Mouse (Mus musculus) heart, embryonic 10.5 days (tissue): ENCODE data around the gene Elovl3. TPM values are rescaled to one million over a fixed set of nuclear protein-coding genes. Genes with fewer than 3 reads are reported as not detected.

Experiments
- DNase-seq: peaks from one replicate; pipeline ENCODE4 v3.0.0-alpha.2; 2017; ENCODE audit warnings: low spot score
- H3K27ac ChIP-seq: fragments of 300-500 bp; sonication (generic); 2 replicates; pipeline ENCODE4 v1.5.1; 2016; ENCODE audit warnings: mild to moderate bottlenecking
- H3K27me3 ChIP-seq: fragments of 300-500 bp; sonication (generic); 2 replicates; pipeline ENCODE4 v1.6.1; 2016; ENCODE audit warnings: mild to moderate bottlenecking; ENCODE audit not compliant: poor library complexity, insufficient read depth, severe bottlenecking
- H3K36me3 ChIP-seq: fragments of 300-500 bp; sonication (generic); 2 replicates; pipeline ENCODE4 v1.6.1; 2016; ENCODE audit warnings: mild to moderate bottlenecking, moderate library complexity
- H3K4me1 ChIP-seq: fragments of 300-500 bp; sonication (generic); 2 replicates; pipeline ENCODE4 v1.6.1; 2016; ENCODE audit warnings: mild to moderate bottlenecking
- H3K4me3 ChIP-seq: fragments of 300-500 bp; sonication (generic); 2 replicates; pipeline ENCODE4 v1.5.1; 2016; ENCODE audit warnings: mild to moderate bottlenecking, moderate library complexity
- H3K9me3 ChIP-seq: fragments of 300-500 bp; sonication (generic); 2 replicates; pipeline ENCODE4 v1.6.1; 2016; ENCODE audit warnings: mild to moderate bottlenecking, moderate library complexity
- WGBS: fragments of 180-500 bp; shearing (Covaris S2); methylation state at CpG from one replicate; pipeline ENCODE4 v1.1.7; 2016; 5-methylcytosine and 5-hydroxymethylcytosine counted together
- polyA plus RNA-seq: library from polyadenylated mRNA; unstranded; fragments of >200 nt; fragmentation: Nextera tagmentation; extraction: Ambion mirVana; gene quantifications from 2 replicates; pipeline ENCODE4 v1.2.1, GENCODE M21; 2016

Gene Elovl3
- 0.10 TPM in 1 of 2 replicates, not detected in the other for polyA plus RNA-seq

DNA sequence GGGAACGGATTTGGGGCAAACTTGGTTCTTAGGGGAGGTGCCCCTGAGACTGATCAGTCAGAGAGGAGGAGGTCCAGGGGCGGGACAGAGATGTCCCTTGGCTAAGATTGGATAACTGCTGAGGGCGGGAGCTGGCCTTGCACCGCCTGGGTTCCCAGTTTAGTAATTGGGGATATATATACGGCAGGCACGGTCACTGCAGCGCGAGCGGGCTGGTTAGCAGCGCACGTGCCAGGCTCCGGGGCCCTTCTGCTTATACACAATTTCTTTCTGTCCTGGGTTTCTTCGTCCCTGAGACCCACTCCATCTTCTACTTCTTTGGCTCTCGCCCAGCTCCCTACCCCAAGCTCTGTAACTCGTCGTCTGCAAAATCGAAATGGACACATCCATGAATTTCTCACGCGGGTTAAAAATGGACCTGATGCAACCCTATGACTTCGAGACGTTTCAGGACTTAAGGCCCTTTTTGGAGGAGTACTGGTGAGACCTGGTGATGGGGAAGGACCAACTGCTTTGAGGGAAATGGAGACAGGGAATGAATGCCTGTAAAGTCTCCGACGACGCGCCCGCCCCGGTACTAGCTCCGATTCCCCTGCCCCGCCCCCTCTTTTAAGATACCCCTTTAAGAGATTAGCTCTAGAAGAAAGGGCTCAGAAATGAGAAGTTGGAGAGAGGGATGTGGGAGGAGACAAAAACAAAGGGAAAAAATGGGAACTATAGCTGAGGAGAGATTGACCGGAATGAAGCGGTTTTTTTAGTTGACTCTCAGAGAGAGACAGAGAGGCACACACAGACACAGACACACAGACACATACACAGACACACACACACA lies at the start of gene Elovl3:
Gene Elovl3 (plus strand): TSS at position 204 of the 832 bp plus-strand sequence.
- H3K27ac ChIP-seq = no peak within 1 kb of the TSS

DNA sequence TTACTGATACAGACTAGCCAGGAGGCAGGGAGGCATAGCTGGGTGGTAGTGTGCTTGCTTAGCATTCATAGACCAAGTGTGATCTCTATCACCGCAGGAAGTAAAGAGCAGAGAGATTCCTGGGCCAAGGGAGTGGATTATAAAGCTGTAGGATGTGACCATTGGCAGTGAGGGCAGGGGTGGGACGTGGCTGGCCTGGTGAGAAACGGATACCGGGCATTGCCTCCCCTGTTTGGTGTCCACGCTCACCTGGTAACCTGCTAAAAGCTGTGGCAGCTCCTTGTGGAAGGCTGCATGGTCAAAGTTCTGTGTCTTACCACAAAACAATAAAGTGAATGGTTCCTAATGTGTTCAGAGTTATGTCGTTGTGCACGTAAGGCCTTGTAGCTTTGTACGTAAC lies 46.5 kb upstream of the Elovl3 start:
- Histone ChIP-seq H3K27ac (no peak overlapping the region), H3K36me3 (peaks cover 61% of the 10 kb centered on the region), H3K9me3 (no peaks in the 10 kb centered on the region), H3K4me3 (no peak overlapping the region), H3K4me1 (peaks cover 6% of the 10 kb centered on the region; the same call in 1 of the 2 replicates), H3K27me3 (no peaks in the 10 kb centered on the region)
- WGBS = 94% methylated on average over 8 of the region's 8 CpGs
- DNase-seq = no peak

More for the DNA sequence above, at the start of gene Elovl3:
- Histone ChIP-seq H3K36me3 (no peaks in the 10 kb centered on the region), H3K4me3 (peak within 1 kb of the TSS; percentile 42), H3K4me1 (peaks cover 26% of the 10 kb centered on the region), H3K9me3 (no peaks in the 10 kb centered on the region), H3K27me3 (peaks cover 80% of the 10 kb centered on the region)
- DNase-seq = peak; percentile 78
- 4% methylated on average over 31 of the region's 31 CpGs for WGBS

DNA sequence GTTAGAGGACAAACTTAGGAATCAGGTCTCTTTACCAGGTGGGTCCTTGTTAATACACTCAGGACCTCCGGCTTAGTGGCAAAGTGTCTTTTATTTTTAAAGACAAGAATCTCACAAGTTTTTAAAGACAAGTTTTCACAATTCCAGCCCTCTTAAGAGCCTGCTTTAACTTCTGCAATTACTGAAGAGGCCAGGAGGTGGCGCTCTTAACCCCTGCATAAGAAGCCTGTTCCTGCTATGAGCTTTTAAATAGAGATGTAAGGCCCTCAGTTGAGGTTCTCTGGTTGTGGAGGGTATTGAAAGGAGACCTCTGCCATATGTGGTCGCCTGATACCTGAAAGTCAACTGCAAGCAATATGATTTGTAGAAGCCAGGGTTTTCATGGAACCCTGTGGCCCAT lies 45.4 kb upstream of the Elovl3 start:
- H3K4me3 ChIP-seq = no peak overlapping the region
- 45% methylated on average over 3 of the region's 3 CpGs for WGBS
- peaks cover 49% of the 10 kb centered on the region for H3K36me3 ChIP-seq
- H3K4me1 ChIP-seq = peaks cover 6% of the 10 kb centered on the region; the same call in 1 of the 2 replicates
- no peaks in the 10 kb centered on the region for H3K27me3 ChIP-seq
- no peak for DNase-seq
- no peak overlapping the region for H3K27ac ChIP-seq
- no peaks in the 10 kb centered on the region for H3K9me3 ChIP-seq

DNA sequence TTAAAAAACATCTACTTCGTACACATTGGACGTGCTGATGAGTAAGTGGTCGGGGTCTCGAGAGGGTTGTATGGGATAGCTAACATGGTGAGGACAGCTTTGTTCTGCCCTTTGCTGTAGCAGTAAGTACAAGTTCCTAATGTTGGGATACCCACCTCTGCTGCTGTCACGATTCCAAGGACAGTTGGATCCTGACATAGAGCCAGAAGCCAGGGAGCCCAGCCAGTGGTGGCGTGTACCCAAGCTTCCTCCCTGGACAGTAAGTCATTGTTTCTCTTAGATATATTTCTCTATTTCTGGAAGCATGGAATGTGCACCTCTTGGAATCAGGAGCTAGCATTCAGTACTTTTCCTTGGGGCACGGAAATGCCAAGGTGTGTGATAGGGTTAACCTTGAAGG lies 43.8 kb upstream of the Elovl3 start:
- Histone ChIP-seq H3K27ac (no peak overlapping the region), H3K4me3 (no peak overlapping the region), H3K9me3 (no peaks in the 10 kb centered on the region), H3K4me1 (peaks cover 6% of the 10 kb centered on the region; the same call in 1 of the 2 replicates), H3K27me3 (no peaks in the 10 kb centered on the region), H3K36me3 (peaks cover 34% of the 10 kb centered on the region)
- WGBS = 71% methylated on average over 7 of the region's 7 CpGs
- no peak for DNase-seq

DNA sequence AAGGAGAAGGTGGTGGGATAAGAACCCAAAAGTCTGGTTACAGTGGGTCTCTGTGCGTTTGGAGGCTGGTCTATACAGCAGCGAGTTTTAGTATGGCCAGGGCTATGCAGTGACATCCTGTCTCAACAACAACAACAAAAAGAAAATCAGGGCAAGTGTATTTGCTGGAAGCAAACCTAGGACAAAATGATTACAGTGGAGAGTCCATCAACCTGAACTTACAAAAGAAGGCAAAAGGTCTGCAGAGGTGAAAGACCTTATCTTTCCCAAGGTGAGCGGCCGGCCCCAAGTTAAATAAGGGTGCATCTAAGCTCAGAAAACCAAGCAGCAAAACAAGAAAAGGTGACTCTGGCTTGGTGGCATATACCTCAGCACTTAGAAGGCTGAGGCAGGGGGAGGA lies 40.1 kb upstream of the Elovl3 start:
- Histone ChIP-seq H3K4me3 (no peak overlapping the region), H3K27ac (no peak overlapping the region), H3K4me1 (peaks cover 6% of the 10 kb centered on the region; the same call in 1 of the 2 replicates), H3K9me3 (no peaks in the 10 kb centered on the region), H3K27me3 (no peaks in the 10 kb centered on the region), H3K36me3 (no peaks in the 10 kb centered on the region)
- DNase-seq = no peak
- 82% methylated on average over 4 of the region's 4 CpGs for WGBS

DNA sequence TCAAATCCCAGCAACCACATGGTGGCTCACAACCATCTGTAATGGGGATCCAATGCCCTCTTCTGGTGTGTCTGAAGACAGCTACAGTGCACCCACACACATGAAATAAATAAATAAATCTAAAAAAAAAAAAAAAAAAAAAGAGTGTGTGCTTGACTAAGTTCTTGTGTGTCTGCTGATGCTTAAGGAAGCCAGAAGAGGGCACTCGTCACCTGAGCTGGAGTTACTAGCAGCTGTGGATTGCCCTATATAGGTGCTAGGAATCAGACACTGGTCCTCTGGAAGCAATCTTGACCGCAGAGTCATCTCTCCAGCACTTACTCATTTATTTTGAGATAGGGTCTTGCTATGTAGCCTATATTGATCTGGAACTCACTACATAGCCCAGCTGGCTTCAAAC lies 37.6 kb upstream of the Elovl3 start:
- no peak overlapping the region for H3K27ac ChIP-seq
- WGBS = 86% methylated on average over 2 of the region's 2 CpGs
- no peaks in the 10 kb centered on the region for H3K27me3 ChIP-seq
- no peaks in the 10 kb centered on the region for H3K36me3 ChIP-seq
- H3K4me3 ChIP-seq = no peak overlapping the region
- H3K9me3 ChIP-seq = no peaks in the 10 kb centered on the region
- no peaks in the 10 kb centered on the region for H3K4me1 ChIP-seq
- DNase-seq = peak; percentile 33

DNA sequence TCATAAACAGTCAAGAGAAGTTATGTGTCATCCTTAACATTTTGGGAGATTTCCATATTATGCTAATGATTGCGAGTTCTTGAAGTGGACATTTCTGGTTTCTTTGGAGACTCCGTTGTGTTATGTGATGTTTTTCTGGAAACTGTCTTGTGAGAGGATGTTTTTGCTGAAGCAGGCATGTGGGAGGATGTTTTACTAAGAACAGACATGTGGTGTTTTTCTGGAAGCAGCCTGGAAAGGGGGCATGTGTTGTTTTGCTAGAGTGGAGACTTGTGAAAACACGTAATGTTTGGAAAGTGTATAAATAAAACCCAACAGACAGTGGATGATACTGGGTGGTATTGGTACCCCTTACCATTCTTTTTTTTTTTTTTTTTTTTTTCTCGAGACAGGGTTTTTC lies 36.4 kb upstream of the Elovl3 start:
- Histone ChIP-seq H3K36me3 (no peaks in the 10 kb centered on the region), H3K4me1 (no peaks in the 10 kb centered on the region), H3K27ac (no peak overlapping the region), H3K9me3 (no peaks in the 10 kb centered on the region), H3K27me3 (no peaks in the 10 kb centered on the region), H3K4me3 (no peak overlapping the region)
- peak; percentile 2 for DNase-seq
- WGBS = 78% methylated on average over 4 of the region's 4 CpGs

DNA sequence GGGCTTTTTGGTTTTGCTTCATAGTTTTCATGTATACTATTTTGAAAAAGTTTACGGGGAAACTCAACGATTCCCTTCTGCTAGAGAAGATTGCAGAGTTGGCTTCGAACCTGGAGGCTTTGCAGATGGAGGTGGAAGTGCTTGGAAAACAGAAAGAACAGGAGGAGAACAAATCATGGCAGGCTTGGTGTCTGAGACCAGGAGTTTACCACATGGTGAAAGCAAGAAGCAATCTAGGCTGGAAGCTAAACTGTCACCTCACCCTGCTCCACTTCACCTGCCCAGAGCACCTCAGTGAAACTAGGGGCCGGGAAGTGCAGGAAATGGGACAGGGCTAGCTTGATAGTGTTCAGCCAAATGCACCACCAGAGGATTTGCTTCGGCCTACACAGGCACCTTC lies 35.3 kb upstream of the Elovl3 start:
- no peaks in the 10 kb centered on the region for H3K36me3 ChIP-seq
- WGBS = 81% methylated on average over 5 of the region's 5 CpGs
- DNase-seq = peak; percentile 52
- no peak overlapping the region for H3K4me3 ChIP-seq
- no peak overlapping the region for H3K27ac ChIP-seq
- no peaks in the 10 kb centered on the region for H3K27me3 ChIP-seq
- H3K4me1 ChIP-seq = no peaks in the 10 kb centered on the region
- H3K9me3 ChIP-seq = no peaks in the 10 kb centered on the region

DNA sequence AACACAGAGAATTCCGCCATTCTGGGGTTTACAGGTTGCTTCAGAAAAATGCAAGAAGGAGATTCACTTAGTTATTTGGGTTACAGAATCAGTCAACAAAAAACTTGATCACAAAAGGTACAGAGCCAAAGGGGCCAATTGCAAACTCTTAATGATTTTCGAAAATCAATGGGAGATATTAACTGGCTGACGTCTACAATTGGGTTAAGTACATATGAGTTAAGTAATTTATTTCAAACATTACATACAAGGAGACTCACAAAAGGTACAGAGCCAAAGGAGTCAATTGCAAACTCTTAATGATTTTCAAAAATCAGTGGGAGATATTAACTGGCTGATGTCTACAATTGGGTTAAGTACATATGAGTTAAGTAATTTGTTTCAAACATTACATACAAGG lies 32.1 kb upstream of the Elovl3 start:
- H3K4me1 ChIP-seq = no peaks in the 10 kb centered on the region
- no peaks in the 10 kb centered on the region for H3K27me3 ChIP-seq
- WGBS = 85% methylated on average over 3 of the region's 3 CpGs
- no peak overlapping the region for H3K27ac ChIP-seq
- no peak overlapping the region for H3K4me3 ChIP-seq
- H3K36me3 ChIP-seq = no peaks in the 10 kb centered on the region
- no peak for DNase-seq
- H3K9me3 ChIP-seq = no peaks in the 10 kb centered on the region

DNA sequence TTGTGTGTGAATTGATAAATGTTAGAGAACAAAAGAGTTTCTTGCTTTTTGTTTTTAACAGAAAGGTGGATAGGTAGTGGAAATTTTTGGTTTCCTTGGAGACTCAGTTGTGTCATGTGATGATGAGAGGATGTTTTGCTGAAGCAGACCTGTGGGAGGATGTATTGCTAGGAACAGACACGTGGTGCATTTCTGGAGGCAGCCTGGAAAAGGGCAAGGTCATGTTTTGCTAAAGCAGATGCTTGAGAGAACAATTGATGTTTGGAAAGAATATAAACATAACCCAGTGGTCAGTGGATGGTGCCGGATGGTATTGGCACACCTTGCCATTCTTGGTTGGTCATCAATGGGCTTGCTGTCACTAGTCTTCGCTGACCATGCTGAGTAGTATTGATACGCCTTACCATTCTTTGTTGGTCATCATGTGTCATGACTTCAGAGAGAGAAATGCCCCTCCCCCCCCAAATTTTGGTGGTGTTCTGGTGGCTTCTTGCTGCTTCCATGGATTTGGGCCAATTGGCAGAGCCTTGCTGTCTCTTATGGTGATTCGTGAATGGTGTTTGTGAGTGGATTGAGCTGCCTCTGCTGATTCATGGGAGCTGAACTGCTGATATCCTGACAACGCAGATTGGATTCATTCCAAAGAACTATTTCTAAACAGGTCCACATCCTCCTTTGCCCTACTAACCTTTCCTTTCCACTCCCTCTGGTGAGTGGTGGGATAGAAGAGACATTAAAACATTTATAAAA lies 28.1 kb upstream of the Elovl3 start:
- DNase-seq = peak; percentile 59
- no peaks in the 10 kb centered on the region for H3K4me1 ChIP-seq
- no peak overlapping the region for H3K27ac ChIP-seq
- no peak overlapping the region for H3K4me3 ChIP-seq
- no peaks in the 10 kb centered on the region for H3K9me3 ChIP-seq
- no peaks in the 10 kb centered on the region for H3K27me3 ChIP-seq
- 80% methylated on average over 6 of the region's 6 CpGs for WGBS
- no peaks in the 10 kb centered on the region for H3K36me3 ChIP-seq

DNA sequence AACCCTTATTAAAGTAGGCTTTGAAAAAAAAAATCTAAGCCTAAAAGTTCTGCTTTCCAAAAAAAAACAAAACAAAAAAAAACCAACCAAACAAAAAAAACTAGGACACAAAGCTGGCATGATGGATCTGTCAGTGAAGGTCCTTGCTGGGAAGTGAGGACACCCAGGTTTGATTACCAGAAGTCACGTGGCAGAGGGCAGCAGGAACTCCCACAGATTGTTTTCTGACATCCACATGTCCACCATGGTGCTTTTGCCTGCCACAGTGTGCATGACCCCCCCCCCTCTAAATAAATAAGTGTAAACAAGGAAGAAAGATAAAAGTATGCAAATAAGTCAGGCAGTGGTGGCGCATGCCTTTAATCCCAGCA lies 27.5 kb upstream of the Elovl3 start:
- no peaks in the 10 kb centered on the region for H3K4me1 ChIP-seq
- H3K4me3 ChIP-seq = no peak overlapping the region
- DNase-seq = no peak
- no peaks in the 10 kb centered on the region for H3K36me3 ChIP-seq
- no peak overlapping the region for H3K27ac ChIP-seq
- H3K9me3 ChIP-seq = no peaks in the 10 kb centered on the region
- 78% methylated on average over 2 of the region's 2 CpGs for WGBS
- no peaks in the 10 kb centered on the region for H3K27me3 ChIP-seq

DNA sequence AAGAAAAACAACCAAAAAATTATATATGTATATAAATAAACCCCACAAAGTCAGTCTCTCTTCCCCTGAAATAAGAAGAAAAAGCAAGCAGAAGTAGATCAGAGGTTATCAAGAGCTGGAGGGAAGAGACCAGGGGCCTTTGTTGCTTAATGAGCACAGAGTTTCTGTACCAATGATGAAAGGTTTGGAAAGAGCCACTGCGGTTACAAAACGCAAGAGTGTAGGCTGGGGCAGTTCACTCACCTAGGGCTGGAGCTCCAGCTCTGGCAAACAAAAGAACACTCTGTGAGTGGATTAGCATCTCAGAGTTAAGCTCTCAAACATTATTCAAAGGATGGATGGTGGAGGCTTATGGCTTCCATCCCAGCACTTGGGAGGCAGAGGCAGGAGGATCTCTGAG lies 21.5 kb upstream of the Elovl3 start:
- H3K9me3 ChIP-seq = no peaks in the 10 kb centered on the region

DNA sequence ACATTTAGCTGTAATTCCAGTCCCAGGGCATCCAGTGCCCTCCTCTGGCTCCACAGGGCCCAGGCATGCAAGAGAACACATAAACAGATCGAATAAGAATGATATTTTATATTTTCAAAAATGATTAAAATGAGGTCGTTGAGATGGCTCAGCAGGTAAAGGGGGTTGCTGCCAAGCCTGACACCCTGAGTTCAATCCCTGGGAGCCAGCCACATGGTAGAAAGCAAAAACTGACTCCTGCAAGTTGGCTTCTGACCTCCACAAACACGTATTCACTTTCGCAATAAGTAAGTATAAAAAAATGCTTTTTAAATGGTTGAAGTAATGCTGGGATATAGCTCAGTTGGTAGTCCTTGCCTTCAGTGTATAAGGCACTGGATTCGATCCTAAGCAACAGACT lies 20.9 kb upstream of the Elovl3 start:
- 76% methylated on average over 5 of the region's 5 CpGs for WGBS

More for the DNA sequence above, 21.5 kb upstream of the Elovl3 start:
- no peak for DNase-seq
- Histone ChIP-seq H3K36me3 (no peaks in the 10 kb centered on the region), H3K27me3 (no peaks in the 10 kb centered on the region), H3K4me3 (no peak overlapping the region), H3K27ac (no peak overlapping the region), H3K4me1 (0 out of 2 replicates have a peak, but pooled peaks cover 3% of the 10 kb centered on the region)
- 78% methylated on average over 2 of the region's 2 CpGs for WGBS

More for the DNA sequence above, 20.9 kb upstream of the Elovl3 start:
- Histone ChIP-seq H3K27ac (no peak overlapping the region), H3K9me3 (no peaks in the 10 kb centered on the region), H3K27me3 (no peaks in the 10 kb centered on the region), H3K36me3 (no peaks in the 10 kb centered on the region), H3K4me3 (no peak overlapping the region), H3K4me1 (0 out of 2 replicates have a peak, but pooled peaks cover 3% of the 10 kb centered on the region)
- no peak for DNase-seq
